Comparison of ENCODE assay signal across 8 mouse cellular contexts in the genomic region with DNA sequence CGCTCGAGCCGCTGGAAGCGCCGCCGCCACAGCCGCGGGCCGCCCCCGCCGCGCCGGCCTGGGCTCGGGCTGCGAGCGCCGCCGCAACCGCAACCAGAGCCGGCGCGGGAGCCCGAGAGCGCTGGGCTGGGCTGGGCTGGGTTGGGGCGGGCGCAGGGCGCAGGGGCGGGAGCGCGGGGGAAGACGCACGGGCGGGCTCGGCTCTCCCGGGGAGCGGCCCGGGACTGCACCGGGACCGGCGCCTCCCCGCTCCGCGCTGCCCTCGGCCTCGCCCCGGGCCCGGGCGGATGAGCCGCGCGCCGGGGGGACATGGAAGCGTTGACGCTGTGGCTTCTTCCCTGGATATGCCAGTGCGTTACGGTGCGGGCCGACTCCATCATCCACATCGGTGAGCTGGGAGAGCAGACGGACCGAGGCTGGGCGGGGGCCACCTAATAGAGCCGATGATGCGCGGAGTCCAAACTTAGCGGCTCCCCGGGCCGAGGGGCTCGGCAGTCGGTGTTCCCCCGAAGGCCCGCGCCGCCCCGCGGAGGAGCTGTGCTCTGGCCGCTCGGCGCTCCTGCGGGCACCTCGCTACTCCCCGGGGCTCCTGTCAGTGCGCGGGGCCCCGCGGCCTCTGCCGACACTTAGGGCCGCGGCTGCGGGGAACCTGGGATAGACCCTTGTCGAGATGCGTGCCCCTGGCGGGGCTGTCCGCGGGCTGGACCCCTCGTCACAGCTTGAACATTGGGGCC. TPM values are rescaled to one million over a fixed set of nuclear protein-coding genes. Genes with fewer than 3 reads are reported as not detected.
DNase-seq lines count a peak whose midpoint lies in the region; ATAC-seq lines count a peak whose summit lies in the region.

Gene Grid1 (plus strand): TSS at position 190 of the 734 bp plus-strand sequence.

- peak within 1 kb of the TSS; percentile 87 for H3K27ac ChIP-seq in hindbrain, embryonic 13.5 days
- H3K27ac ChIP-seq in neural tube, embryonic 12.5 days, result no peak within 1 kb of the TSS; the same call in 1 of the 2 replicates

- H3K4me1 ChIP-seq in hindbrain, embryonic 13.5 days (replicated peaks), result peaks cover 43% of the 10 kb centered on the region
- H3K4me1 ChIP-seq in neural tube, embryonic 12.5 days, result peaks cover 23% of the 10 kb centered on the region

- H3K4me2 ChIP-seq in hindbrain, embryonic 13.5 days, result peak within 1 kb of the TSS; percentile 83
- H3K4me2 ChIP-seq in neural tube, embryonic 12.5 days (replicated peaks), result peak within 1 kb of the TSS; percentile 92

- peak; percentile 20 to 36 for DNase-seq in cerebellum, postnatal 4 days (ENCODE audit: low spot score in 2 of 2)
- no peak for DNase-seq in cerebellum, adult 11-12 months
- peak; percentile 2 for DNase-seq in urinary bladder, postnatal 25 days (ENCODE audit: low spot score)
- DNase-seq in urinary bladder, adult 2 months (ENCODE audit: low spot score), result no peak
- peak; percentile 49 to 67 for DNase-seq in left cerebral cortex, postnatal 25 days (ENCODE audit: low spot score in 2 of 2)
- no peak for DNase-seq in cerebellum, adult 9-10 months

- H3K4me3 ChIP-seq in hindbrain, embryonic 13.5 days, result peak within 1 kb of the TSS; percentile 60
- peak within 1 kb of the TSS; percentile 69 for H3K4me3 ChIP-seq in neural tube, embryonic 12.5 days

- H3K9ac ChIP-seq in hindbrain, embryonic 13.5 days, result peak within 1 kb of the TSS; percentile 79
- peak within 1 kb of the TSS; percentile 68 for H3K9ac ChIP-seq in neural tube, embryonic 12.5 days

- H3K9me3 ChIP-seq in hindbrain, embryonic 13.5 days, result no peaks in the 10 kb centered on the region
- no peaks in the 10 kb centered on the region for H3K9me3 ChIP-seq in neural tube, embryonic 12.5 days

- H3K27me3 ChIP-seq in hindbrain, embryonic 13.5 days, result peaks cover 74% of the 10 kb centered on the region
- H3K27me3 ChIP-seq in neural tube, embryonic 12.5 days (replicated peaks), result peaks cover 78% of the 10 kb centered on the region

- peak; percentile 70 for ATAC-seq in hindbrain, embryonic 13.5 days (ENCODE audit: low FRiP score)
- peak; percentile 74 for ATAC-seq in neural tube, embryonic 12.5 days (ENCODE audit: low FRiP score, low read depth)

- intact Hi-C loops in left cerebral cortex, postnatal 25 days (cut with DNase I), result loop anchor here (5.0 to 10.0 kb wide), 6 partner anchors 77 to 1765 kb away; no protein-coding TSS in a partner anchor

- H3K36me3 ChIP-seq in hindbrain, embryonic 13.5 days, result no peaks in the 10 kb centered on the region
- H3K36me3 ChIP-seq in neural tube, embryonic 12.5 days, result no peaks in the 10 kb centered on the region

- under 1% methylated on average over 78 of the region's 96 CpGs for WGBS in hindbrain, embryonic 13.5 days
- 1% methylated on average over 75 of the region's 96 CpGs for WGBS in neural tube, embryonic 12.5 days

RNA-seq across cellular contexts. Expression of gene Grid1, which starts in this region (rescaled TPM):
- polyA plus RNA-seq in urinary bladder, adult 2 months (2012; rRNA removed), result 0.07 and 0.16 TPM in 2 replicates
- 3.5 and 3.6 TPM in 2 replicates for polyA plus RNA-seq in hindbrain, embryonic 13.5 days (2015; fragmentation: Nextera tagmentation; extraction: Ambion mirVana)
- 10 to 100 TPM; 47.6 to 50.6 TPM for total RNA-seq in left cerebral cortex, postnatal 25 days (2021)
- polyA plus RNA-seq in neural tube, embryonic 12.5 days (2016; fragmentation: Nextera tagmentation; extraction: Ambion mirVana), result 2.0 and 2.4 TPM in 2 replicates

Comparison
In these comparisons a context has a peak if more than half of its experiments do, and no peak if none do; other contexts are left out.
1. DNase-seq: peak in cerebellum, postnatal 4 days (2 of 2), urinary bladder, postnatal 25 days (single experiment) and left cerebral cortex, postnatal 25 days (2 of 2); none in cerebellum, adult 11-12 months (single experiment), urinary bladder, adult 2 months (single experiment) and cerebellum, adult 9-10 months (single experiment).